Mouse (Mus musculus): ENCODE measurements at regions not wholly inside any gene's neighbourhood (a gene's known extent, or its start where the extent isn't known, plus 50 kb on each side); places are given as distances from the start of the nearest gene placed in this dataset.

DNA sequence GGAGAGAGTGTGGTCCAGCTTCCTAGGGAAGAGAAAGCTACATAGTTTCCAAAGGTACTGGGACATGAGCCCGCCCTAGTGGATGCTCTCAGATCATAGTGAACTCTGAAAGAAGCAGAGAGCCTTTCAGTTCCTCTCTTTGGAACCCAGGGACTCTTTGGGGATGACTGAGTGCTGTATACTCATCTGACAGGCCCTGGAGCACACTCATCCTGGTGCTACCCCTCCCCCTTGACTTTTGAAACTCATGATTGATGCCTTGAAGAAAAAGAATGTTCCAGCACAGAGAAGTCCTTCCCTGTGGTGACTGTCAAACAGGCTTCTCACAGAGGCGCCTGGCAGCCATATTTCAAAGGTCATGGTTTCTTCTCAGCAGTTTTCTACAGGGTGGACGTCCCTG, 254.2 kb upstream of the Eif4g2 start:
- no peak for DNase-seq (ENCODE audit: low spot score in 2 of 2)

- DNase-seq (ENCODE audit: low spot score in 2 of 2), result peak; percentile 67 to 76
Observed at GRCm38 (mm10) chr7:111322901-111323300, 240.1 kb upstream of the Eif4g2 start.

DNA sequence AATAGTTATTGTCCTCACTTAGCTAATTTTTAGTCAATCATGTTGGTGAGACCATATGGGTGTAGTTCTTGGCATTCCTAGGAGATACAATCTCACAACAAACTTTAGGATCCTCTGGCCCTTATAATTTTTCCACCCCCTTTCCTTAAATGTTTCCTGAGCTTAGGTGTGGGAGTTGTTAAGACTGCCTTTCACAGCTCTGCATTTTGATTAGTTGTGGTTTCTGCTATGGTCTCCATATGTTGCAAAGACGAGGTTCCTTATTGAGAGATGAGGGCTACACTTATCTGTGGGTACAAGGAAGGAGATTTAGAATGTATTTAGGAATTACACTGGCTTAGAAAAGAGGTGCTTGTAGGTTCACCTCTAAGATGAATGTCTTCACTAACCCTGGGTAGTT, 237.1 kb upstream of the Eif4g2 start:
- no peak for DNase-seq (ENCODE audit: low spot score in 2 of 2)

DNA sequence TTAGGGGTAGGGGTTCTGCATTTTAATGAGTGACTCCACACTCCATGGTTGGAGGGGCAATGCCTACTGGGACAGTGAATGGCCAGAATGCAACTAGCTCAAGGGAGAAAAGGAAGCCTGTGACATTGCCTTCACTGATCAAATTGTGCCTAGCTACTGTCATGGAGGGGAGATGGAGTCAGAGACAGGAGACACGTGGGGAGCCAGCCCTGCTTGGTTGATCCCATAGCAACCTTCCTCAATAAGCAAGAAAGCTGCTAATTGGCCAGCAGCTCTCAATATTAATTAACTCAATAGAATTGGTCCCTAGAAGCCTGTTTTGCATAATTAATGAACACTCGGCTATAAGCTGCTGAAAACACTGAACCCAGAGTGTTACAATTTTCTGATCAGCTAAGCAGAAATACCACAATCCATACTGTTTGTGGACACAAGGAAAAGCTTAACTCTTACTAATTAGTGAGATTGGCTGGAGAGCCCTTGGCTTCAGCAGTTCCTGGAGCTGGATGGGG, 233.7 kb upstream of the Eif4g2 start:
- DNase-seq (ENCODE audit: low spot score in 2 of 2), result no peak

DNA sequence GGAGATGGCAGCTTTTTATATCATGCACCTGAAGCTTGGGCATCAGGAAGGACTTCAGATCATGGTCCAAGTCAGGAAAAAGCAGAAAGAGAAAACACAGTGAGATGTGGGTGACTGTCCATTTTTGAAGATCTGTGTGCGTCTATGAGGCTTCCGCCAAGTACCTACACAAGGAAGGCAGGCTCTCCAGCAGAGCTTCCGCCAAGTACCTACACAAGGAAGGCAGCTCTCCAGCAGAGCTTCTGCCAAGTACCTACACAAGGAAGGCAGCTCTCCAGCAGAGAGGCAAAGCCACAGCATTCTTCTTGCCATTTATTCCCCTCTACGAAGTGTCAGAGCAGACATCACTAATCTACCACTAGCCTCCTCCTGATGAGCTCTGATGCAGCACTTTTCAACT, 231.1 kb upstream of the Eif4g2 start:
- no peak for DNase-seq (ENCODE audit: low spot score in 2 of 2)

GRCm38 (mm10) chr7:111305196-111305595, 222.4 kb upstream of the Eif4g2 start:
- no peak for DNase-seq (ENCODE audit: low spot score in 2 of 2)

- peak; percentile 52 to 54 for DNase-seq (ENCODE audit: low spot score in 2 of 2)
Observed at GRCm38 (mm10) chr7:111301791-111302488, 219.1 kb upstream of the Eif4g2 start.

- peak; percentile 46 to 69 for DNase-seq (ENCODE audit: low spot score in 2 of 2)
Observed at GRCm38 (mm10) chr7:111297174-111297902, 214.5 kb upstream of the Eif4g2 start.

DNA sequence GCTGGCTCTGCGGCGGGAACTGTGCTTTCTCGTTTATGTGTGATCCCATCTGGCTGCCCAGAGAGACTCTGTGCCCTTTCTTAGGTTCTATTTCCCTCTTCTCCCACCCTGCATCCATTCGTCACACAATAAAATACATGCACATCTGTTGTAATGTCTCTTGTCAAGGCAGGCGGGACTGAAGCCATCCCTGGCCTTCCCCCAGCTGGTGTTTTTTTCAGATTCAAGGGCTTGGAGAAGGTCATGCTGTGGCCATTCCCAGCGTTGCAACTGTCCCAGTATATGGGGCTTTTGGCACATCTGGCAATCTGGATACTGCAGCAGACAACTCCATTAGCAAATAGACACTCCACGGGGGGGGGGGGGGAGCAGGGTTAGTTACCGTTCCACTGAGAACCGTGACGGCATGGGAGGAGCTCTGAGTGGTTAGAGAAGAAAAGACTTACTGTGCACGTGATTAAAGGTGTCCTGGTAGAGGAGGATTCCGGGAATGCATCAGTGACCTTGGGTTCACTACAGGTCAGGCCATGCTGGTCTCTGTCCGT, 200.7 kb upstream of the Eif4g2 start:
- no peak for DNase-seq (ENCODE audit: low spot score in 2 of 2)

GRCm38 (mm10) chr7:111282314-111282713, 199.5 kb upstream of the Eif4g2 start:
- DNase-seq (ENCODE audit: low spot score in 2 of 2), result no peak

- no peak for DNase-seq (ENCODE audit: low spot score in 2 of 2)
Observed at GRCm38 (mm10) chr7:111277703-111278102, 194.9 kb upstream of the Eif4g2 start.

DNA sequence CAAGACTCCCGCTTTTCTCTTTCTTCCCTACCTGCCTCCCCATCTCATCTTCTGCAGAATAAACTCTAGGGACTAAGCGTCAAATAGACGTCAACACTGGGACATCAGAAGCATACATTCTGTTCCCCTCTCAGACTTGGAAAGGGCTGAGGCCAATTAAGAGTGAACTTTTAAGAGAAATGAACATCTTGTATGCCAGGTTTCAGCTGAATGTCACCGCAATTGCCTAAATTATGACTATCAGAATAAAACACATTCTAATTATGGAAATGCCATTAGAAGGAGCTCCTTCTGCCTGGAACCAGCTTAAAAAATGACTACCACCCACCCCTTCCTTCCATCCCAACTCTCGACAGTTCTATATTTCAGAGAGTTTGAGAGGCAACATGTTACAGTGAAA, 191.0 kb upstream of the Eif4g2 start:
- DNase-seq (ENCODE audit: low spot score in 2 of 2), result peak in 1 of 2 experiments; percentile 16

DNA sequence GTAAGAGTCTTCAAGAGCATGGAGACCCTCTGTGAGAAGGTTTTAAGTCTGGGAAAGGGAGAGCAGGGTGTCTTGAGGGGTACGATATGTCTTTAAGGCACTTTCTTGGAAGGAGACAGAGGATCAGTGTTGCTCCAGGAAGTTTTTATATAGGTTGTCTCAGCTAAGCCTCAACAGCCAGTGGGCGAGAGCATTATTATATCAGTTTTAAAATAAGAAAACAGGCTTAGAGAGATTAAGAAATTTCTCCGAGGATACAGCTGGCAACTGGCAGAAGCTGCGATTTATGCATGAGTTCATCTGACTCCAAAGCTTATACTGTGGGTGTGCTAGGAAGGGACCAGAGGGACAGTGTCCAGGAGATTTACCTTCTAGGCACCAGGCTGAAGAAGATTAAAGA, 188.0 kb upstream of the Eif4g2 start:
- DNase-seq (ENCODE audit: low spot score in 2 of 2), result peak; percentile 29 to 39

DNA sequence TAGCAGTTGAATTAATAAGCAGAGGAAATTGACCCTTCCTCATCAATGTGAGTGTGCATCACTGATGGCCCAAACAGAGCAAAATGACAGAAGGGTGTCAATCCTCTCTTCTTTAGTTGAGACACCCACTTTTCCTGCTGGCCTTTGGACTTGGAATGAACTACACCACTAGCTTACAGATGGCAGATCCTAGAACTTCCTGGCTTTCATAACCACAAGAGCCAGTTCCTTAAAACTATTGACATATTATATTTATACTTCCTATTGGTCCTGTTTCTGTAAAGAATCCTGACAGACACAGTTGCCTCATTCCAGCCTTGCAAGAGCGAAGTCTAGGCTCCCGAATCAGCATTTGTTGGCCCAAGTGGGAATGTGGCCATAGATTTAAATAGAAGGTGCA, 185.4 kb upstream of the Eif4g2 start:
- no peak for DNase-seq (ENCODE audit: low spot score in 2 of 2)

GRCm38 (mm10) chr7:111263302-111263701, 180.5 kb upstream of the Eif4g2 start:
- no peak for DNase-seq (ENCODE audit: low spot score in 2 of 2)

GRCm38 (mm10) chr7:111259630-111260574, 177.1 kb upstream of the Eif4g2 start:
- no peak for DNase-seq (ENCODE audit: low spot score in 2 of 2)

DNA sequence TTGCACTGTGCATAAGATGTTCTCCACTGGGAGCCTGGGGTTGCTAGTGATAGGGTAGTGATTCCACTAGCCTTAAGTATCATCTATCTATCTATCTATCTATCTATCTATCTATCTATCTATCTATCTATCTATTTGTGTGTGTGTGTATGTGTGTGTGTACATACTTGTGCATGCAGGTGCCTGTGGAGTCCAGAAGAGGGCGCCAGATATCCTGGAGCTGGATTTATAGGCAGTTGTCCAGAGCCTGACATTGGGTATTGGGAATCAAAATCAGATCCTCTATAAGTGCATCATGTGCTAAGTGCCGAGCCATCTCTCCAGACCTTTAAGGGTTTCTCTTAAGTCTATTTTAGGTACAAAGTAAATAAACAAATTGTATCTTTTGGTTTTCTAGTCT, 175.0 kb upstream of the Eif4g2 start:
- DNase-seq (ENCODE audit: low spot score in 2 of 2), result no peak

GRCm38 (mm10) chr7:111256199-111256598, 173.4 kb upstream of the Eif4g2 start:
- DNase-seq (ENCODE audit: low spot score in 2 of 2), result no peak

DNA sequence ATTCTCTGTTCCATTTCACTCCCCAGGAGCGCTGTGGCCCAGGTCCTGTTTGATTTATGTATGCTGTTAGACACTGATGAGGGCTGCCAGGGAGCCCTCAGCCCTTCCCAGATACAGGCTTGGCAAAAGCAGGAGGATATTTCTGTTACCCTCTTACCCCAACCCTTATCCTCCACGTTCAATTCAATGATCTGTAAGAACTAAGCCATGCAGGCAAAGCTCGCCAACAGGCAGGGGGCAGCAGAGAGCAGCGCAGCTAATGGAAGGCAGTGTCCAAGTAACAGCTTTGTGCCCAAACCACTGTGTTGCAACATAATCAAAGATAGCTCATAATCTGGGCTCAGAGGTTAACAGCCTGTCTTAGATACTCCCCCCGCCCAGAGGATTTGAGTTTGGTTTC, 166.8 kb upstream of the Eif4g2 start:
- peak; percentile 88 to 90 for DNase-seq (ENCODE audit: low spot score in 2 of 2)

DNA sequence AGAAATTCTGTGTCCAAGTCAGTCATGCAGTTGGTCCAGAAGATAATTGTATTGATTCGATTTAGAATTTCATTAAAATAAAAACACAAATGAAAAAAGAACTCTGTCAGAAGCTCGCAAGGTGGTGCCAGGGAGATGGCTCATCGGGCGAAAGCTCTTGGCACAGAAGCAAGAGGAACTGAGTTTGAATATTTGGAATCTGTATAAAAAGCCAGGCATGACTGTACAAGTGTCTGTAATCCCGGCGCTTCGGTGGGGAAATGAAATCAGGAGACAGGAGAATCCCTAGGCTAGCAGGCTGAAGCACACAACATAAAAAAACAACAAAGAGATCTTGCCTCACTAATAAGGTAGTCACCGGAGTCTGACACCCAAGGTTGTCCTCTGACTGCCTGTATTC, 162.7 kb upstream of the Eif4g2 start:
- DNase-seq (ENCODE audit: low spot score in 2 of 2), result peak; percentile 54 to 56

- no peak for DNase-seq (ENCODE audit: low spot score in 2 of 2)
Observed at GRCm38 (mm10) chr7:111245067-111245466, 162.2 kb upstream of the Eif4g2 start.

DNA sequence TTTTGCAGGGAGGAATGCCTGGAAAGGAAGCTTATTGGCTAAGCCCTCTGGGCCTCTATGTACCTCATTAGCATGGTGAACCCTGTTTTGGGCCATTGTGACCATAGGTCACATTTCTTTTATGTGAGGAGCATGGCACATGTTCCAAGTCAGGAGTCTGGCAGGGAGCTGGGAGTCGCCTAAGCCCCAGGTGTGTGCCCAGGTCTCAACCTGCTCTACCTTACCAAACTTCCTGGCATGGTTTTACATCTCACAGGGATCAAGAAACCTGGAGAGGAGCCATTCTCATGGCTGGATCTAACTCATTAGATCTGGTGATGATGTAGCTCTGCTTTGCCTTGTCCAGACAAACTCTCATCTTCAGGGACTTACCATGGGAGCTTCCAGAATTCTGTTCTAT, 161.0 kb upstream of the Eif4g2 start:
- no peak for DNase-seq (ENCODE audit: low spot score in 2 of 2)

Measured in right cerebral cortex, adult 2 months (tissue).